Mouse (Mus musculus): Measurements from ENCODE around the gene Tnrc18.

DNA sequence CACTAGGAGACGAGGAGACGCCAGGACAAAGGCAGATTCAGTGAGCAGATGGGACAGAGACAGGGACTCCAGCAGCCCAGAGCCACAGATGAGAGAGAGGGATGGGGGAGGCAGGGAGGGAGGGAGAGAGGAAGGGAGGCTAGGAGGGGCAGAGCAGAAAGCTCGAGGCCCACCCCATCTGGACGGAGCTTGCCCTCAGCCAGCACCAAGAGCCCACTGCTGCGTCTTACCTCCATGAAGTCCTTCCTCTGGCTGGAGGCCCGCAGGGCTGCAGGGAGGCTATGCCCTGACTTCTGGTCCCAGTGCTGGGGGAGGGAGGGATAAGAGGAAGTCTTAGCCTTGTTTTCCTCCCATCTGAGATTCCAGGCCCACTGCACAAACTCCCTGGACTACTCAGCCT lies 90.7 kb downstream of the Tnrc18 start:
- TF ChIP-seq CTCF (IDR thresholded peaks at IDR 0.05; ENCODE audit: low read depth, low read length) (no peak), POLR2A (IDR thresholded peaks at IDR 0.05; ENCODE audit: extremely low read depth, insufficient read depth, low read length) (no peak)
